Mouse (Mus musculus) spleen, postnatal 36 days (tissue): ENCODE measurements around the gene Lmf1.

ENCODE experiments used
- DNase-seq, 2 experiments: peaks; one replicate each; pipeline ENCODE4 v3.0.0; 2022; ENCODE audit warnings: low spot score in 2 of 2, mixed read lengths in 1 of 2

Lmf1 gene

GRCm38 (mm10) chr17:25578920-25579319 lies at the start of gene Lmf1:
Gene Lmf1, plus strand, starts transcription at chr17:25579085.
- peak; percentile 97 to 98 for DNase-seq

- DNase-seq, result no peak
Measured at GRCm38 (mm10) chr17:25530357-25531022, 48.4 kb upstream of the Lmf1 start.

- no peak for DNase-seq
Measured at GRCm38 (mm10) chr17:25538945-25539875, 39.7 kb upstream of the Lmf1 start.

- DNase-seq, result no peak
Measured at GRCm38 (mm10) chr17:25540731-25541130, 38.2 kb upstream of the Lmf1 start.

DNA sequence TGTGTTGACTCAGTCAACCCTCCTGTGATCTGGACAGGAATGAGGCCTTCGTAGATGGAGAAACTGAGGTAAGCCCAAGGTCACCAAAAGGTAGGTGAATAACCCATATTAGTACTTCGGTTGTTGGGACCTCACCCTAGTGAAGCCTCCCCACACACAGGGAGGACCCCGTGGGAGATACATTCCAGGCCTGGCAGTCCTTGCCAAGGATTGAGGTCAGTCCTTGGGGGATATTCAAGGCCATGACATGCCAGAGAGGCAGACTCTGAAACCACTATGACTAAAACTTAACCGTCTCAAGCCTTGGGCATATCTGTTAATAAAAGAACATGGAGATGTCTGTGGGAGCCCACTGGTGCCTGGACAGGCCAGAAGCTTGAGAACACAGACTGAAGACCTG lies 37.1 kb upstream of the Lmf1 start:
- DNase-seq, result no peak

DNA sequence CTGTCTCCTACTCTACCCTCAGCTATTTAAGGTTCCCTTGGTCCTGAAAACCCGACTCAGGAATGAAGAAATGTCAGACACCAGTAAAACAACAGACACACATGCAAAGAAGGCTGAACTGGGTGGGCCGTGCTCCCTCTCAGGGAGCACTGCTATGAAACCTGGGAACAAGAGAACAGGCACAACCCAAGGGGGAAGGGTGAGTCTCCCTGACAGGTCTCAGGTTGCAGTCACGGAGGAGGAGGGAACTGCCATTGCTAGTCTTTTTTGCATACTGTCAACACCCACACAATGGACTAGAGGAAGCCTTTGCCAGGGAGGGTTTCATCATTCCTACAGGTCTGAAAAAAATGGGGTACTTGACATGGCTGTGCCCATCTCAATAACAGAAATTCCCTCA lies 31.9 kb upstream of the Lmf1 start:
- DNase-seq, result no peak

GRCm38 (mm10) chr17:25550020-25550419 lies 28.9 kb upstream of the Lmf1 start:
- no peak for DNase-seq

- no peak for DNase-seq
Measured at GRCm38 (mm10) chr17:25551313-25551712, 27.6 kb upstream of the Lmf1 start.

GRCm38 (mm10) chr17:25555159-25555558 lies 23.7 kb upstream of the Lmf1 start:
- no peak for DNase-seq

DNA sequence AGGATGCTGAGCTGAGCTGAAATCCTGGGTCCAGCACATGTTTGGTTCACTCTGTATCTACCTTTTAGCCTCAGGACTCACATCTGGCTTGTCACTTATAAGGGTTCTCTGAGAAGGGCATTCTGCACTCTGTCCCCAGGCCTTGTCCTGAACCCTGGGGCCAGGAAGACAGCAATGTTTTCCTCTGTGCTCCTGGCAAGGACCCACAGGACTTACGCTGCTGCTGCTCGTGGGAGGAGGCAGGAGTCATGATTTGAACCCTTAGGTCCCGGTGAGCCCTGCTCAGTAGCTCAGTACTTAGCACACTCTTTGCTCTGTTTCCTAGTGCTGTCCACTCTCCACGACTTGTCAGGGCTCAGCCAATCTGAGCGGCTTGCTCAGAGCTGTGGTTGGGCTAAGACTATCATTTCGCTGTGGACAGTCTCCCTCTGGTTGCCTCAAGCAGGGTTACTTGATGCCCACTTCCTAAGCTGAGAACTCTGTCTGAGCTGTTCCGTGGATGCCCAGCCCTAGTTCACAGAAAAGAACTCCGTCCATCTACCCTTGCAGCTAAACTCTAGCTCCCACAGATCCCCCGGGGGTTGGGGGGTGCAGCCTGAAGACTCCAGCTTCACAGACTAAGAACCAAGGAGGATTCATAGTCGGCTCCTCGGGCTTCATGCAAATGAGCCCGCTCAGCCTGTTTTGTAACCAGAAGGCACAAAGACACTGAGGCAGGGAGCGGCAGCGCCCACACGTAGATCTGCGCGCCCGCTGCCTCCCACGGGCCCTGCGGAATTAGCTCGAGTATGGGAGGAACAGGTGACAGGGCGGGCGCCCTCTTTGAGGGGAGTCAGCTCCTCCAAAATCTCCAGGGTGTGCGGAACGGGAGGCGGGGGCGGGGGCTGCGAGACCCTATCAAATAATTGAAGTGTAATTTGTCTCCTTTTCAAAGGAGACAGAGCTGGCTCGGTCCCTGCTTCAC lies 22.9 kb upstream of the Lmf1 start:
- no peak for DNase-seq

- no peak for DNase-seq
Measured at GRCm38 (mm10) chr17:25556630-25557354, 22.1 kb upstream of the Lmf1 start.

DNA sequence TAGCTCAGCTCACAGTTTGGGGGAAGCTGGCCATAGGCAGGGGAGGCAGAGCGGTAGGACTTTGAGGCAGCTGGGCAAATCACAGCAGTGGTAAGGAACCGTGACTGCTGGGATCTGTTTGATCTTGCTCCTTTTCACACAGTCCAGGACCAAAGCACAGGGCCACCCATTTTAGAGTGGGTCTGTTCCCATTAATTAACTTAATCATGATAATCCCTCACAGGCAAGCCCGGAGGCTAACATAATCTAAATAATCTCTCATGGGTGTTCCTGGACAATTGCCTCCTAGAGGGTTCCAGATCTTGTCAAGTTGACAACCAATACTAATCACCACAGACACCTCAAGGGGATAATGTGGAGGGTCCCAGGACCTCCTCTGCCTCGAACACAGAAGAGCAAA lies 19.3 kb upstream of the Lmf1 start:
- no peak for DNase-seq

DNA sequence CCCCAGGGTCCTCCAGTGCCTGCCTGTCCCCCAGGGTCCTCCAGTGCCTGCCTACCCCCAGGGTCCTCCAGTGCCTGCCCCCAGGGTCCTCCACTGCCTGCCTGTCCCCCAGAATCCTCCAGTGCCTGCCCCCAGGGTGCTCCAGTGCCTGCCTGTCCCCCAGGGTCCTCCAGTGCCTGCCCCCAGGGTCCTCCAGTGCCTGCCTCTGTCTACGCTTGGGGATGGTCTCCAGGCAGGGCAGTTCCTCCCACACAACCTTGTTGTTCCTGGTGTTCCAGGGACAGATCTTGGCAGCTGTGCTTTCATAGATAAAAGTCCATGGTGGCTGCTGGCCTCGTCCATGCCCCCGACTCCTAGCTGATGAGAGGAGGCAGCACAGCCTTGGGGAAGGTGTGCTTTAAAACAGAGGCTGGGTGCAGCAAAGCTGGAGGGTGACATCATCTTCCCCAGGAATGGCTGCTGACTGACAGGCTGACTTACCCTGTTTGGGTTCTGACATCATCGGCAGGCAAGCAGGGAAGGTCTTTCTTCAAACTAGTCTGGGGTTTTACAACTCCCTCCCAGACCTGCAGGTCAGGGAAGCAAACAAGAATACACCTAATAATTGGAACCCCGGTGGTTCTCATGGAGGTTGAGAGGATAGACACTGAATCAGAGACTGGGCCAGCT lies 18.2 kb upstream of the Lmf1 start:
- DNase-seq, result no peak

DNA sequence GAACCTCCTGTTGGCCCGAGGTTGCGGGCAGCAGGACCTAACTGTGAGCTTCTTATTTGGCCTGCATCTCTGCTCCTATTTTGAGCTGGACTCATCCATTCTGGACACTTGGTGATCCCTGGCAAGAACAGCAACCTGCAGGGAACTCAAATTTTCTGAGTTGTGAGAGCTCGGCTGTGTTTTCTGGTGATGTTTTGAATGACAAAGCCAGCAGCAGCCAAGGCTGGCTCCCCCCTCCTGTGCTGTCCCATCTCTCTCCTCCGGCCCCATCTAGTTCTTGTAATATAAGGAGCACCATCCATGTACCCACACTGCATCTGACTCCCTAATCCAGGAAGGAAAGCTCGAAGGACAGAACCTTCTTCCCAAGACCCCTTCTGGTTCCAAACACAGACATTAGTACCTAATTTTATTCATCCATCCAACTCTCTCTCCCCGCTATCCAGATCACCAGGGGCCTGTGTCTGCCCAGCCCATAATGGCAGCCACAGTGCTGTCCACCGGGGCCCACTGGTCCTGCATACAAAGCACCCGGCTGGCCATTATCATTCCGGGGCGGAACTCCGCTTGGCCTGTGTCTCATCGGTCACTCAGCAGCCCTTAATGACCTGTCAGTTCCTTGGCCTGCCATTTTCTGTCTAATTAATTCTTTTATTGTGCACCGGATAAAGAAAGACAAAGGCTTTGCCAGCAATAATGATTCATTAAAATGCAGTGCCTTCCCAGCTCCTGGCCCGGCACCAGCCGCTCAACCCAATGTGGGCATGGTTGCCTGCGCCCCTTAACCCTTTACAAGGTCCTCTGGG lies 17.5 kb upstream of the Lmf1 start:
- no peak for DNase-seq

- DNase-seq, result no peak
Measured at GRCm38 (mm10) chr17:25564481-25564880, 14.4 kb upstream of the Lmf1 start.

DNA sequence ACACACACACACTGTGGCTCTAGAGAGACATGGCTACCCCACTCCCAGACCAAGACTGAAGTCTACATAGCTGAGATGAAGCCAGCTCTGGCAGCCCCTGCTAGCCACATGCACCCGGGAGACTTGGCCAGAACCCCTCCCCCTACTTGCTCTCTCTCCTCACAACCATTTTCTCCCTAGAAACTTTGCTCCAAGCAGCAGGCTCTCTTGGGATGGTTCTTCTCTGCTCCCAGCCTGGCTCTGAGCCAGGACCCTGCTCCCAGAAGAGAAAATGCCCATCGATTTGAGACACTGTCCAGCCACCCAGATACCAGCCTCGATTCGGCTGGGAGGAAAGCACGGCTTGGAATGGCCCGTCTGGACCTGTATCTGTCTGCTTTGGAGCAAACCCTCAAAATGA lies 13.6 kb upstream of the Lmf1 start:
- DNase-seq, result no peak

GRCm38 (mm10) chr17:25565860-25566600 lies 12.9 kb upstream of the Lmf1 start:
- DNase-seq, result no peak

GRCm38 (mm10) chr17:25567261-25567660 lies 11.6 kb upstream of the Lmf1 start:
- no peak for DNase-seq

DNA sequence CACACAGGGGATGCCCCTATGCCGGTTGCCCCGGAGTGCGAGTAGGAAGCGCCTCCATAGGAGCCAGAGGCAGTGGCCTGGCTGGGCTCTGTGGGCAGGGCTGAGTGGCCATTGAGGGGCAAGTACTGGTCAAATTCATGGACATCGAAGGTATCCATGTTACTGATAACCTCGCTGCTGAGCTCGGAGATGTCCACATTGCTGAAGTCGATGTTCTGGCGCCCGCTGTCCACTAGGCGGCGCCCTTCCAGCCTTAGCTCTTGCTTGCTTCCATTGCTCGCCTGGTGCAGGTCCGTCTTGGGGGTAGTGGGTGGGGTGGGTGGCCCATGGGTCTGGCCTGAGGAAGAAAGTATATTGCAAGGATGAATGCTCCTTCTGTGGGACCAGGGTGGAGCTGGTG lies 11.1 kb upstream of the Lmf1 start:
- peak; percentile 27 to 50 for DNase-seq
